Mouse (Mus musculus) cerebellum, adult 2 months (tissue): Measurements from ENCODE around the gene Clasp2.

Experiments used
- CTCF ChIP-seq: fragments of 200-500 bp; IDR thresholded peaks from 2 replicates; pipeline ENCODE4 v1.5.1; 2011; ENCODE audit warnings: low read depth, mild to moderate bottlenecking, control low read depth, low read length, moderate library complexity, borderline replicate concordance; ENCODE audit not compliant: insufficient read depth
- POLR2A ChIP-seq: fragments of 200-500 bp; IDR thresholded peaks from 2 replicates; pipeline ENCODE4 v1.6.1; 2011; ENCODE audit warnings: low read length, control low read depth, borderline replicate concordance; ENCODE audit not compliant: insufficient read depth

- TF ChIP-seq CTCF: no peak
- TF ChIP-seq POLR2A: no peak
These were observed 32.7 kb upstream of the Clasp2 start for GRCm38 (mm10) chr9:113708361-113709280.
